Mouse (Mus musculus) megakaryocyte, embryonic 14.5 days (primary cell): Measurements from ENCODE around the gene Rab3b.

Experiments used
- FLI1 ChIP-seq: IDR thresholded peaks from 2 replicates; pipeline ENCODE4 v1.6.1; 2012; ENCODE audit warnings: low read length, inconsistent platforms, mixed read lengths
- GATA1 ChIP-seq: IDR thresholded peaks from 3 replicates; pipeline ENCODE4 v1.6.1; 2012; ENCODE audit warnings: mixed read lengths, low read length, inconsistent platforms, borderline replicate concordance

- no peak for TF ChIP-seq GATA1
- peak; percentile 74; the same call in 1 of the 2 replicates for TF ChIP-seq FLI1
Observed at GRCm38 (mm10) chr4:108847715-108848504, 31.0 kb upstream of the Rab3b start, which contains the start of gene Kti12.
